Mouse (Mus musculus) mouse trophoblast stem cell (cell line): Measurements from ENCODE around the gene Ankrd10.
"Not testable (repeated sequence)": the region's sequence is repeated elsewhere in the genome, so short reads cannot be mapped to it uniquely, and the experiment has no call there.

Experiments used
- in situ Hi-C, 2 experiments: fragments of 300-500 bp; cut with MseI, MboI; formaldehyde crosslinking; loops; 2 replicates in 1 of 2; 3 replicates in 1 of 2; pipeline ENCODE4 v1.15.1; 2025

Ankrd10 gene

GRCm38 (mm10) chr8:11635611-11636081 lies at the start of gene Ankrd10:
Gene Ankrd10 (minus strand): TSS chr8:11635757.
- in situ Hi-C loops, result no loop called here

- in situ Hi-C loops, result no loop called here
These were observed 49.0 kb upstream of the Ankrd10 start for GRCm38 (mm10) chr8:11684558-11684957.

DNA sequence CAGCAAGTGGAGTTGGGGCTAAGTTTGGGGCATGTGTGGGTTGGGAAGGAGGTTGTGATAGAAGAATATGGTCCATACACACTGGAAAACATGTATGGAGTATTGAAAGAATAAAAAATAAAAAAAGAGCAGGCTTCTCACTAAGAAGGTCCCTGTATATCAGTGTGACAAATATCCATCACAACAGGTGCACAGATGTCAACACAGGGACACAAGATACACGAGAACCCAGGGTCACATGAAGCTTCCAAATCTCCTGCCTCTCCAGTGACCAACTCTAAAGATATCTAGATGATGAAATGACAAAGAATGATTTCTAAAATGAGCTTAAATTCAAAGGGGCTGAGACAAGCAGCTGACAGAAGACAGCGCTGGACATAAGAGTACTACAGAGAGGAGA lies 32.8 kb upstream of the Ankrd10 start:
- in situ Hi-C loops, result no loop called here

DNA sequence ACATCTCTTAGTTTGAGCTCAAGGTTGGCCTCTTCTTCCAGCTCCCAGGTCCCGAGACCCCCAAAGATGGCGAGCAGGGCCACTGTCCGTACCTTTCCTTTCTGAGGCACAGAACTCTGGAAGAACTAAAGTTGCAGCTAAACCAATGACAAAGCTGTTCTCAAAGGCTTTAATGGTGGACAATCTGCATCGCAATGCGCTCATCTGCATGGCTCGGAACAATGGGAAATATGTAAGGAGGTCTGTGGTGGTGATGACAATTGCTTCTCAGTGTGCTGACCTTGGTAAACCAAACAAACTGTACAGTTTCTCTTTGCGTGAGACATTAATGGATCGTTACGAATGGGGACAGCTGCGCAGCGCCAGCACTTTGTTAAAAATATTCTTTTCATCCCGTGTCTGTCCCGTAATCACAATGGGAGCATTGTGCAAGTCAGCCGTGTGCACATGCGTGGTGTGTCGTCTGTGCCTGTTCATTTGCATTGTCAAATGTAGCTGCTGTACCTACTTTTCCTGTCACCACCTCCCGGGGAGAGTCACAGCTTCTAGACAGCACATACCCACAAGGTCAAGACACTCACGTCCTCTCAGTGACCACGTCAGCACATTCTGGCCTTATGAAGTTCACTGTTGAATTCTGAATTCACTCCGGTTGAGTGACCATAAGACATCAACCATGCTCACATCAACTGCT lies 30.6 kb upstream of the Ankrd10 start:
- in situ Hi-C loops, result not testable (repeated sequence)

DNA sequence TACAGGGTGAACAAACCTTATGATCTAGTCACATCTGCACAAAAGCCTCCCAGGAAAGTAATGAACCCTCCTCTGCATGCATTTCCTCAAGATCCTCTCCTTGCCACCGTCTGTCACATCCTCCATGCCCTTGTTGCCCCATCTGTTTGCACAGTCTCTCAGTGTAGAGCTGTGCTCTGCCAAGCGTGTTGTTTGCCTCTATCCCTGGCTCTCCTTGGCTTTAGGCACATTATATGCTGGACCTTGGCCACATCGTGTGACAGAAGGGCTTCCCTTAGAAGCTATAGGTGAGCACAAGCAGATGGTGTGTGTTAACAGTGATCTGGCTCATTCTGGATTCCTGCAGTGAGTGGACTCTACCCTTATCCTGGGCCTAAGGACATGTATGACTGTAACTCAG lies 26.4 kb upstream of the Ankrd10 start:
- in situ Hi-C loops, result no loop called here

DNA sequence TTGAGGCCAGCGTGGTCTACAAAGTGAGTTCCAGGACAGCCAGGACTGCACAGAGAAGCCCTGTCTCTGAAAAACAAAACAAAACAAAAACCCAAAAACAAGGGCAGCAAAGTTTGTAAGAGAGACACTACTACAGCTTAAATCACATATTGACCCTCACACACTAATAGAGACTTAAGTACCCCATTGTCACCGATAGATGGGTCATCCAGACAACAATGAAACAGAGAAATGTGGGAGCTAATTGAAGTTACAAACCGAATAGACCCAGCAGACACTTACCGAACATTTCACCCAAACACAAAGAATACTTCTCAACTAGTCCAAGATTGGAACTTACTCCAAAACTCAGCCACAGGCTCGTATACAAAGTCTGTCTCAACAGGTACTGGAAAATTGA lies 14.5 kb upstream of the Ankrd10 start:
- in situ Hi-C loops, result no loop called here

- in situ Hi-C loops, result no loop called here
These were observed 7.6 kb upstream of the Ankrd10 start for GRCm38 (mm10) chr8:11643123-11643522.

- in situ Hi-C loops, result no loop called here
These were observed 5.0 kb upstream of the Ankrd10 start for GRCm38 (mm10) chr8:11640606-11641005.

- in situ Hi-C loops, result no loop called here
These were observed 2.0 kb upstream of the Ankrd10 start for GRCm38 (mm10) chr8:11637531-11637930.

- in situ Hi-C loops, result no loop called here
These were observed 934 bp upstream of the Ankrd10 start for GRCm38 (mm10) chr8:11636324-11637057.

DNA sequence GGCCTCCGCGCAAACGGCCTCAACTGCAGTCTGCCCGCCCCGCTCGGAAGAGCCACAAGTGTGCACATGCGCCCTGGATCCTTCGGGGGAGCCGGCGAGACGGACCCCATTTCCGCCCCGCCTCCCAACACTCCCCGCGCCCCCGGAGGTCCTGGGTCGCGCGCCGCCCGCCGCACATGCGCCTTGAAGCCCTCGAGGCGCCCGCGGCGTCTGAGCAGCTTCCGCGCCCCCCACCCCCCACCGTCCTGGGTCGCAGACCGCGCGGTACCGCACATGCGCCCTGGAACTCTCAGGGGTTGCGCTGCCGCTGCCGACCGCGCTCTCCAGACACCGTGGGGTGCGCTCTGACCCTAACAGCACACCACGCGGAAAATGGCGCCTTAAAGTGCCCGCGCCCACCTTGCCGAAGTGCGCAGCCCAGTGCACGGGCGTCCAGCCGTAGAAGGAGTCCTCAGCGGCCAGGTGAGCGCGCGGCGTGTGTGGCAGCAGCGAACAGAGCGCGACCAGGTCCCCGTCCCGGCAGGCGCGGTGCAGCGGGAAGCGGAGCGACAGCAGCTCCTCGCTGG lies 462 bp downstream of the Ankrd10 start:
- in situ Hi-C loops, result no loop called here

DNA sequence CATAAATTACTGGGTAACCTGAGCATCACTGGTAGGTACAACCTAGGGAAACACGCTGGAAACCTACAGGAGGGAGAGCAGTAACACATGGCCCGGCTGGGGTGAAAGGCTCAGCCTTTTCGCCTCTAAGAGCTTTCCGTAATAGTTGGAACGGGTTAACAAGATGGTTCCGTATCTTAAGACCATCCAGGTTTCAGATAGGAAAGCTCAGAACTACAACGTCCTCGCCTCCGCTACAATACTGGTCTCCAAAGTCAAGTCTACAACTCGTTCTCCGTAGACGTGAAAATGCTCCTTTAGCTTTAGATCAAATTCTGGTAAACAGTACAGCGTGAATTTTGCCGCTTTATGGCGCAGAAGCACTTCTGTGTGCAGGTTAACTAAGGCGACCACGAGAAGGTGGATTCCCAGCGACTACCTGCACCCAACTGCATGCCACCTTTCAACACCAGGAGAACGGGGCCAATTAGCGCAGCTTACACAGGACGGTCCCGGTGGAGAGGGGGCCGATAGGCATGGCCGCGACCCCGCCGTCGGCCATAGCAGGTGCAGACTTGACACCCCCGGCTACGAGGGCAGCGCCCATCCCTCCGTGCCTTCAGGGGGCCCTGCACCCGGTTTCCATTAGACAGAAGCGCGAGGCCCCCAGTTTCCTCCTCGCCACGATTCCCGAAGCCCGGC lies 1.1 kb downstream of the Ankrd10 start:
- in situ Hi-C loops, result no loop called here

- in situ Hi-C loops, result no loop called here
These were observed 2.1 kb downstream of the Ankrd10 start for GRCm38 (mm10) chr8:11633414-11633813.

DNA sequence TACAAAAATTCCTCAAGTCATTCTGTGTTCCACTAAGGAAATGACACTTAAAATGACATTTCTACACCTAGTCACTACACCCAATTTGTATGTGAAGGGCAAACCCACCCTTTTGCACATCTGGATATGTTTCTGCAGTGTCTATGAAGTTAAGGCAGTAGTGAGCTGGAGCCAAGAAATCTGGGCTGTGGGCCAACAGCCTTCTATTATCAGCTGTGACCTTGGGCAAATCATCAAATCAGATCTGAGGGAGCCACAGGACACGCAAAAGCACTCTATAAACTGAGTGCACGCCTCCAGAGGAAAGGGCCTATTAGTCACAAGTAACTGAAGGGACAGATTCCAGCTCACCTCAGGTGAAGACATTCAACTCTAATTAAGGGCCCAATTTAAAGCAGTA lies 3.2 kb downstream of the Ankrd10 start:
- in situ Hi-C loops, result no loop called here

DNA sequence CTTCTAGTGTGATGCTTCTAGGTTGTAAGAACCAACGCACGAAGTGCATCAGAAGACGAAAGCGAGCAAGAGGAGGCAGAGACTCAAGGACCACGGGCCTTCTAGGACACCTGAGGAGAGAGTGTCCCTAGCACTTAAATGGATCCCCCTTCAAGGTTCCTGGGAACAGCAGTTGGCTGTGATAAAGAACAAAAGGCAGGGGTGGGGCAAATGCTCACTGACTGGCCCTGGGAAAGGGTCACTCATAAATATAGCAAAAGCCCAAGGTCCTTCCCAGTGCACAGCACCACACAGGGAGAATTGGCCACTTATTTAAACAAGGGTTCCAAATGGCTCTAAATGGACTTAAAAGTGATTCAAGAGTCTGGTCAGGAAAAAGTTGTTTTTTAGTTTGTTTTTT lies 6.4 kb downstream of the Ankrd10 start:
- in situ Hi-C loops, result no loop called here

GRCm38 (mm10) chr8:11628506-11629132 lies 6.9 kb downstream of the Ankrd10 start:
- in situ Hi-C loops, result no loop called here

DNA sequence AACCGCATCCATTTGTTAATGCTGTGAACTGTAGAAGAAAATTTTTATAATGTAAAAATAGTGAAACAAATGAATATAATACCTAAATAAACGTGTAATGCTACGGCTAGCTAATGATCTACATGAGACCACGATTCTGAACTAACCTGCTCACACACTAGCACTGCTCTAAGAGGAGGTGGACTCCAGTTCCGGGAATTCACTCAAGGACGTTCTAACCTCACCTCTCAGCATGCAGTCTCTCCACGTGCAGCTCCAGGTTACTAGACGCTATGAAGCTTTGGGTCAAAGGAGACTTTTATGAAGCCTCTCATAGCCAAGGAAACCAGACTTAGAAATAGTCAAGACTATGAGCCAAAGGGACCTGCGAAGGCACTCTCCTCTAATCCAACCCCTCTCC lies 7.8 kb downstream of the Ankrd10 start:
- in situ Hi-C loops, result no loop called here

DNA sequence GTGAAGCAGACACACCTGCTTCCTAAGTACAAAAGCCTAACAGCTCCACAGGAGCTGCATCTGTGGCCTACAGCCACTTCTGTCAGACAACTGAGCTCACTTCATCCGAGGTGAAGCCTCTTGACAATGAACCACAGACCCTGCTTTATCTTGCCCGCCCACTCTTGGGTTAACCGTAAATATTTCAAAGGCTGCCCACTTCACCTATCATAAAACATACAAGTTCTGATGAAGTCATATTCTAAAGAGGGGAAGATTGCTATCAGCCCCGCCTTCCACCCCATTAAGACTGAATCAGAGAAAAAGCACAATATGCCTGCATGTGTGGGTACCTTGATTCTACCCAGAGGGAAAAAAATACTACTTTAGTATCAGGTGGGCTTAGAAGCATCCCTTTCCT lies 10.5 kb downstream of the Ankrd10 start:
- in situ Hi-C loops, result no loop called here

DNA sequence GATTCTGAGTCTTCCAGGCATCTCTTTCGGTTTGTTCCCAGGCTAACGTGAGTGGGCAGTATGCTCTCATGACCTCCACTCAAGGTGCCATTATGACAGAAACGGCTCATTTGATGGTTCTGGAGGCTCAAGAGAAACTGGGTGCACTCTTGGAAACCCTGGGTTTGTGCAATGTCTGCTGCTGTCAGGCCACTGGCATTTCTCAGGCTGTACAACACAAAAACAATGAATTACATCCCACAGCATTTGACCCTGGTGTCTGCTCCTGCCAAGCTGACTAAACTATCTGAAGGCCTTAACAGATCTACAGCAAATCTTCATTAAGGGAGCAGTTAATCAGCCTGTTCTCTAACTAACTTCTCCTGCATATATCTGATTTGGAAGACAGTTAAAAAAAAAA lies 16.5 kb downstream of the Ankrd10 start:
- in situ Hi-C loops, result no loop called here

DNA sequence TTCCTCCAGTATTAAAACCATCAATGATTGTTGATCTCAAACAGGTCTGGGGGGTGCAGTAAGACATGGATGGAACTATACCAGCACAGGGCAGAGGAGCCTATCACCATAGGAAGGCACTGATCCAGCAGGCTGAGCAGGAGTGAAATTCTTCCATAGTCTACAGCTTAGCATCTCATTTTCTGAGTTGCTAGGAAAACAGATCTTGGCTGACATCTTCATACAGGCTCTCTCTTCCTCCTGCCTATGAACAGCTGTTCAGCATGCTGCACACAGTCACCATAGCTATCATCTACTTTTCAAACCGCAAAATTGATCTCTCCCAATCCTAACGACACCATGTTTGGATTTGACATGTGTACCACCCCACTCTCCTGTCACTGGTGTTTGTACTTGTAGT lies 17.5 kb downstream of the Ankrd10 start:
- in situ Hi-C loops, result no loop called here

DNA sequence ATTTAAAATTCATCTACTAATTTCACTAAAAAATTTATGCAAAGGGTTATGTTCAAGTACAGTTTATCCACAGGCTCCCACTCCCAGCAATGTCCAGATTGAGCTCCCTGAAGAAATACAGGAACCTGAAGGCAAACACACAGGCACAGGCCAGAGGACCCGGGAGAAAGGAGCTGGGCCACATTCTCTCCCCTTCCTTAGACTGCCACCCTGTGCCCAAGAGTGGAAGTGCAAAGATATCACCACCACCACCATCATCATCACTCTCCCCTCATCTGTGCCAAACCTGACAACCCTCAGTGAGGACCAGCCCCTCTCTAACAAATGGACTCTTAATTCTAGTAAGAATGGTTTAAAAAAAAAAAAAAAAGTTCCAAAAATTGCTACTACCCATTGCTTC lies 19.3 kb downstream of the Ankrd10 start:
- in situ Hi-C loops, result no loop called here
